Mouse (Mus musculus) skeletal muscle tissue, adult 2 months (tissue): ENCODE data around the gene Bin2.
"Not testable (repeated sequence)": the region's sequence is repeated elsewhere in the genome, so short reads cannot be mapped to it uniquely, and the experiment has no call there.

Experiments used
- DNase-seq: peaks from one replicate; pipeline ENCODE4 v3.0.0-alpha.2; 2012; ENCODE audit warnings: low read depth, low spot score

The Bin2 gene

DNA sequence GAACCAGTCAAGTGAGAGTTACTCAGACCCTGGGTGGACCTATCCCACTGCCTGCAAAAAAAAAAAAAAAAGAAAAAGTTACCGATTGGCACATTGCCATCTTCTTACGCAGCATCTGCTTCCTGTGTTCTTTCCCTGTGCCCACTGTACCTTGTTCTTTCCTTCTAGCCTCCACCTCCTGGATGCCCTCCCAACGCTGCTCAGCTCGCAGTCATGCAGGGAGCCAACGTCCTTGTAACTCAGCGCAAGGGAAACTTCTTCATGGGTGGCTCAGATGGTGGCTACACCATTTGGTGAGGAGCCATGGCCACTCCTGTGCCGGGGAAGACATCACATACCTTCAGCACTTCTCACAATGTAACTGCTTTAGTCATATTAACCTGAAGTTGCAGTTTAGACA lies 50.2 kb downstream of the Bin2 start:
- DNase-seq: no peak

DNA sequence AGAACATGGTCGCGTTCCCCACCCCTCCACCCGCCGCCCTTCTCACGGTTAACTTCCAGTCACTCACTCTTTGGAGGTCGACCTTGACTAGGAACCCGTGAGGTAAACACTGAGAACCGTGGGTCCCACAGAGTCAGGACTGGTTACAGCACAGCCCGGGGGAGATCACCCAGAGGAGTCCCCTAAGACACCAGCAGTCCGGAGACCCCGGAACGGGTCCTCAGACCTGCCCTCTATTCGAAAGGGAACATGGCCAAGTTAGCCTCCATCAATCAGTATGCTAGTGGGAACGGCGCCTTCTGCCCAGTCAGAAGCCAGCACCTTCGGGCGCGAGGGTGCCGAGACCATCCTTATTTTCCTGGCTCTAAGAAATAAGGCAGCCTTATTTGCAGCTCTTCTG lies 53.1 kb downstream of the Bin2 start:
- DNase-seq: no peak

DNA sequence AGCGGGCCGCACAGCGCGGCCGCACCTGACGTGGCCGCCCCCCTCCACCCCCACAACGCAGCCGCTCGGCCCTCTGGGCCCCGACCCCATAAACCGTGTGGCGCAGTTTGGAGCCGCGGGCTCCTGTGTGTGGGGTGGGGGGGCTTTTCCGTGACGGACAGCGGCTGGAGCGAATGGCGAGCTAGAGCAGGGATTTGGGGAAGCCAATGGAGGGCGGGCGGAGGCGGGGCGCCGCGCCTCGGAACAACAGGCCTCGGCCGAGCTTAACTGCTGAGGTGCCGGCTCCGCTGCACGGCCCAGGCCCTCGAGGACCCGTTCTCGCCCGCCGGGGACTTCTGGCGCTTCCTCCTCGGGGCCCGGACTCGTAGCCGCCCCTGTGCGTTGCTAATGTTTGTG lies 53.5 kb downstream of the Bin2 start:
- peak; percentile 93 for DNase-seq

DNA sequence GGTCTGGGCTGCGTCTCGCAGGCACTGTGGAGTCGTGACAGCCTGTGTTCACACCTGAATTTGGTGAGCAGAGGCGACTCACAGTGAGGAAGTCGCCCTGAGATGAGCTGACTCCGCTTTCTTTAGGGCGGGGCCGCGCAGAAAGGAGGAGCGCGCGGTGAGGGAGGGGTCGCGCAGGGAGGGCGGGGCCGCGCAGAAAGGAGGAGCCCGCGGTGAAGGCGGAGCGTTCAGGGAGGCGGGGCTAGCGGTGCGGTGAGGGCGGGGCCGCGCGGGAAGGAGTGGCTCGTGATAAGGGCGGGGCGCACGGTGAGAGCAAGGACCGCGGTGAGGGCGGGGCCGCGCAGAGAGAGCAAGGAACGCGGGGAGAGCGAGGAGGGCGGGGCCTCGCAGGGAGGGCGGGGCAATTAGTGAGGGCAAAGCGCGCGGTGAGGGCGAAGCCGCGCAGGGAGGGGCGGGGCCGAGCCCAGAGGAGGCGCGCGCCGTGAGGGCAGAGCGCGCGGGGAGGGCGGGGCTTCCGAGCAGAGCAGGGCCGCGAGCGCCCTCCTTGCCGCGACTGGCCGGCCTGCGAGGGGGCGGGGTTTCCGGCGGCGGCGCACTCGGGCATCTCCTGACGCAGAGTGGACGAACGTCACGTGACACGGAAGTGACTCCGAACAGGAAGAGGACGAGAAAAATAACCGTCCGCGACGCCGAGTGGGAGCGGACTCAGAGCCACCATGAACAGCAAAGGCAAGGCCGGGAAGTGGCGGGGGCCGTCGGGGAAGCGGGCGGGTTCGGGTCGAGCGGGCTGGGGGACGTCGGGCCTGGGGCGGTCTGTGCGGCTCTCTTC lies 54.1 kb downstream of the Bin2 start, which contains the start of gene Dazap2:
Dazap2 (plus strand) TSS at position 354 of the 829 bp plus-strand sequence.
- DNase-seq: peak; percentile 98

DNA sequence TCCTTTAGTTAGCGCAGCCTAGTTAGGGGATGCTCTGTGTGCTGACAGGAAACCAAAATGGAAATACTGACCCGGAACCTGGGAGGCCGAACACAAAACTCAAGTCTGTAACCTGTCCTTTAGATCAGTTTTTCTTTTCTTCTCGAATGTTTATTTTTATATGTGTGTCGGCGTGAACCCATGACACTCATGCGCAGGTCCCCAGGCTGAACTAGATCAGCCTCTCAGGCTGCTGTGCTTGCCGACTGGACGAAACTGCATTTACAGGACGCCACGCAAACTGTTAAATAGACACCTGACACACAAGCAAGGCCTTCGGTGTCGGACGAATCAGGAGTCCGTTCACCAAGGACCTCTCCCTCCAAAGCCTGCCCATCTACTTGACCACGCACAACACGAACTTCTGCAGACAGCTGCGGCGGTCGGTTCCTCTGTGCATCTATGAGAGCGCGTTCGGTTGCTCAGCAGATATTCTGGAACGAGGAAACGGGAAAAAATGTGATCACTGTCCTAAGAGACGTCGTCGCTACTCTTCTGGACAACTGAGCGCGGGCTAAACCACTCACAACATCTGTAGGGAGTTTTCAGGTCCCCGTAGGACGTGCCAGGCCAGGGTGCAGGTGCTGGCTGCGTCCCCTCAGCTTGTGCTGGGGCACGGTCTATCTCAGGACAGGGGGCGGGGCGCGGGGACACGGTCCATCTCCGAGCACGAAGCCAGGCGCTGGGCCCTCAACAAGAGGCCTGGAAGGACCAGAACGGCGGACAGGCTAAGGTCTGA lies 54.9 kb downstream of the Bin2 start:
- DNase-seq: no peak

DNA sequence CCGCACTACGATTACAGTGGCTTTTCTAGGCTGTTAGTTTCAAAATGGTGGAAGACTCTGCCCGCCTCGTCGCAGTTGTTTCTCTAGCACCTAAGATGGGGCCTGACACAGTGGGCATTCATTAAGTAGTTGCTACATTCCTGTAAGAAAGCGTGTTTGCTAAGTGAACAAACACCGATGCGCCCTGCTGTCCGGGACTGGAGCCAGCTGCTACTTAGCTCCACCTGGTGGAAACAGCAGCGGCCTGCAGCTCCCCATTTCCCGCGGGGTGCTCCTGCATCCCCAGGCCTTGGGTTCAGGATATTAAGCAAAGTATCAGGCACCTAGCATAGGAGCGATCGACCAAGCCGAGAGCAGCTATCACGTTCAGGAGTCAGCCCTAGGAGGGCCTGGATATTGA lies 55.8 kb downstream of the Bin2 start:
- DNase-seq: peak; percentile 68

DNA sequence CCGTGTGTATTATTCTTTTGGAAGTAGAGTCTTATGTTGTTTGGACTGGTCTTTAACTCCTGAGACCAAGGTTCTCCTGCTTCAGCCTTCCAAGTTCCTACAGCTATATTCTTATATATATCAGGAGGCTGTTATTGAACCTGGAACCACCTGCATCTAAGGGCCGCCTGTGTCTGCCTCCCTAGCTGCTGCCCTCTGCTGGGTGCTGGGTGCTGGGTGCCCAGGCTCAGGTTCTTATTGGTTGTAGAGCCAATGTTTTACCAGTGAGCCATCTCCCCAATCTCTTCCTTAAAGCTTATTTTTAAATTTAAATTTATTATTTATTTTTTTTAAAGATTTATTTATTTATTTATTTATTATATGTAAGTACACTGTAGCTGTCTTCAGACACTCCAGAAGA lies 56.9 kb downstream of the Bin2 start:
- DNase-seq: no peak

DNA sequence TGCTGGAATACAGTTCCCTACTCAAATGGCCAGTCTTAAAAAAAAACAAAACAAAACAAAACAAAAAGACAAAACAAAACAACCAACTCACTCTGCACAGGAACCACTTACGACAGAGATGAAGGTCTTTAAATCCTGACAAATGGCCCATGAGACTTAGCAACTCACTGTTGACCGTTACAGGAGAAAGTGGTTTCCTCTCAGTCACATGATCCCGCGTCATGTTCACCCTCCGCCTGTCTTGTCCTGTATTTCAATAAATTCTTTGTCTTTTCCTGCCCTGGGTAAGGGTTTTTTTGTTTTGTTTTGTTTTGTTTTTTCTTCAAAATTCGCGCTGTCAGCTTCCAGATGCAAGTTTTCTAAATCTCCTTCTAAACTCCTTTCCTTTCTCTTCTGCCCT lies 57.4 kb downstream of the Bin2 start:
- DNase-seq: no peak

DNA sequence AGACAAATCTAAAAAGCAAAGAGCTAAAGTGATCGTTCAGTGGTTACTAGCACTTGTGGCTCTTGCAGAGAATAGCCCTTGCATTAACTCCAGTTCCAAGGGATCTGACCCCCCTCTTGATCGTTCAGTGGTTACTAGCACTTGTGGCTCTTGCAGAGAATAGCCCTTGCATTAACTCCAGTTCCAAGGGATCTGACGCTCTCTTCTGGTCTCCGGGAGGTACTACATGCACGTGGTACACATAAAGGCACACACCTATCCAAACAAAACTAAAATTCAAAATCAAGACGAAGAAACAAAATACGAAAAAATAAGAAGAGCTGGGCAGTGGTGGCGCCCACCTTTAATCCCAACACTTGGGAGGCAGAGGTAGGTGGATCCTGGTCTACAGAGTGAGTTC lies 62.7 kb downstream of the Bin2 start:
- not testable (repeated sequence) for DNase-seq

DNA sequence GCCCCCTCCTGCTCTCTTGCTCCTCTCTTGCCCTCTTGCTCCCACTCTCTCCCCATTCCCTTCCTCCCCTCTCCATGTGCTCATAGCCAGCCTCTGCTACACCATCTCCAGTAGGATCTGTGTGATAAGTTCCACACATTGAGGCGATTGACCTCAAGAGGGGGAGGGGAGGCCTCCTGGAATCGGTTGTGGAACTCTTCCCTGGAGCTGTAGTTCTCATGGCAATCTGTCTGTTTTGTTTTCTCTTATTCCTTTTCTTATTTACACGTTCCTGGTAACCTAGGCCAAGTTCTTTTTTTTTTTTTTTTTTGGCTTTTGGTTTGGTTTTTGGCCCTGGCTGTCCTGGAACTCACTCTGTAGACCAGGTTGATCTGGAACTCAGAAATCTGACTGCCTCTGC lies 67.7 kb downstream of the Bin2 start:
- DNase-seq: no peak

DNA sequence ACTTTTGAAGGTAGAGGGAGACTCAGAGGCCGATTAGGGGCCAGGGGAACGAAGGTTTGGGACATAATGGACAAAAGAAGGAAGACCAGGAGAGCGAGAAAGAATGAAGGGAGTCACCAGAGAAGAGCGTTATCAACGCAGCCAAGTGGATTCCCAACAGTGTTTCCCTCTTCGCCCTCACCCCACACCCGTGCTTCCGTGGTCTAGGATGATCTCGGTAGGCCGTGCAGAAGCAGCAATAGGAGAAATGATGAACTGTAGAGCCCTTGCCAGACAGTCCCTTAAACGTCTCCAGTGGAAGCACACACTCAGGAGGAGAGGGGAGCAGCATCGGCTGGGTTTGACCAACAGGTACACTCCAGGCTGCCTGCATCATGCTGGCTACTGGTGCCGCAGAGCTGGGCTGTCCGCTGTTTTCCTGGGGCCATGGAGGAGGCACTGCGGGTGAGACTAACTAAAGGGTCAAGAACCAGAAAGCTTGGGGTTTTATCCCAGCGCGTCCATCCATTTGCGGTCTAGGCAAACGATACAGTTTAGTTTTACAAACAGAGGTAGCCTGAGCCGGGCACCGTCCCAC lies 68.6 kb downstream of the Bin2 start:
- no peak for DNase-seq

DNA sequence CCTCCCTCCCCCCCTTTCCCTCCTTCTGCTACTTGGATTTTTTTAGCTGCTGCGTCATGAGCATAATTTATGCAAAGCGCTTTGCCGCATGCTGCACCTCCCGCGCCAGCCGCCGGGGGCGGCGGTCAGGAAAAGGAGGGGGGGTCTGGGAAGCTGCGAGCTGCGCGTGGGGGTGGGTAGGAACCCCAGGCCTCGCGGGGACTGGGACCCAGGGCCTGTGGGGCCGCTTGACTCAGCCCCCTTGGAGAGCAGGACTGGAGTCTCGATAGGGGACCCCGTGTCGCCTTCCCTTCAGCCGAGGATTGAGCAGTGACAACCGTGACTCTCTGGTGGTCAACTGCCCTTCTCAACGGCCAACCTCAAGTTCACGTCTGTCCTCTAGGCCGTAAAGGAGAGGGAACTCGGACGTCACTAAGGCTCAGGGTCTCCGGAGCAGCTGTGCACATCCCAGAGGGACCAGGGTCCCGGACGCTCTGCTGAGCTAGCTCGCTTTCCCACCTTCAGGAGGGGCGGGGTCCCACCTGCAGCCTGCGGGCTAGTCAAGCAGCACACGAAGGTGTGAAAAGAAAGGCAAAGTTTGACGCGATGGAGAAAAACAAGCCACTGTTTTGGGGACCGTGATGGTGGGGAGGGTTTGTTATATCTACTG lies 69.2 kb downstream of the Bin2 start:
- DNase-seq: peak; percentile 75

DNA sequence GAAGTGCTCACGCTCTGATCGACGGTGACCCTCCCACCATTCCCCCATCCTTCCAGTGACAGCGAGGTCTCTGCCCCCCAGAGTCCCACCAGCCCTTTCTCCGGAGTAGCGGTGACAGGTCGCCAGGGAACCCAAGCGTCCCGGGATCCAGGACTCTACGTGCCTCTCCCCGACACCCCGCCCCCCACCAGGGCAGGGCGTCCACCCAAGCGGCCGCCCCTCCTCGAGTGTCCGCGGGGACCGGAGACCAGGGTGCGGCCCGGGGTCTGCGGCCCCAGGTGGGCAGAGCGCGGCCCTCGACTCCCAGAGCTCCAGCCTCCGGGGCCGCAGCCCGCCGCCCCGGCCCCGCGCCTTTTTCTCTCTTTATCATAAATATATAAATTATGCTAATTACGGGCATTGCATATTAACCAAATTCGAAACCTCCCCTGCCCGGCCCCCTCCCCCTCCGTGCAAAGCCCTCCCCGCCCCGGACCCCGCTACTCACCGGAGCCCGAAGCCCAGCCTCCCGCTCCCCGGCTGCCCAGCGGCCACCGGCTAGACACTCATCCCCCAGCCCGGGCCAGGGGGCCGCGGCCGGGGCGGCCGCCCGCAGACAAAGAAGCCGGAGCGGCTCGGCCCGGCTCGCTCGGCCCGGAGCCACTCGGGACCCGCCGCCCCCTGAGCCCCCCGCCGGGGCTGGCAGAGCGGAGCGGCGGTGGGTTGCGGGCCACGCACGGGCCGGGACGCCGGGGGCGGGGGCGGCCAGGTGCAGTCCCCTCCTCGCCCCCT lies 69.9 kb downstream of the Bin2 start, which contains the start of gene Pou6f1:
Pou6f1 (minus strand) TSS at position 709 of the 771 bp plus-strand sequence.
- no peak for DNase-seq

DNA sequence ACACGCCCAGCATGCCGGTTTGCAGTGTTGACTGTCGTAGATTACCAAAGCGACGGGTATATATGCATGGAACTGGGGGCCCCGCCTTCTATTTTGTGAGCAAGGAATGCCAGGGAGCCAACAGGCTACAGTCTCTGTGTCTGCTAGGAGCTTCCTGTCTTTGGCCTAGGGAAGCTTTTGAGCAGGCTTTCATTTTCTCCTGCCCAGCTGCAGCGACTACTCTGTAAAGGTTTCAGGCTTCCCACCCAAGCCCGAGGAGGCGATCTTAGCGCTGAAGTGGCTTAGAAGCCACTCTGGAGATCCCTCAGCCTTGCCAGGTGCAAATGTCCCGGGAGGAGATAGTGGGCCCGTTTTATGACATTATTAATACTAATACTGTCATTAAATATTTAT lies 70.5 kb downstream of the Bin2 start:
- DNase-seq: no peak

DNA sequence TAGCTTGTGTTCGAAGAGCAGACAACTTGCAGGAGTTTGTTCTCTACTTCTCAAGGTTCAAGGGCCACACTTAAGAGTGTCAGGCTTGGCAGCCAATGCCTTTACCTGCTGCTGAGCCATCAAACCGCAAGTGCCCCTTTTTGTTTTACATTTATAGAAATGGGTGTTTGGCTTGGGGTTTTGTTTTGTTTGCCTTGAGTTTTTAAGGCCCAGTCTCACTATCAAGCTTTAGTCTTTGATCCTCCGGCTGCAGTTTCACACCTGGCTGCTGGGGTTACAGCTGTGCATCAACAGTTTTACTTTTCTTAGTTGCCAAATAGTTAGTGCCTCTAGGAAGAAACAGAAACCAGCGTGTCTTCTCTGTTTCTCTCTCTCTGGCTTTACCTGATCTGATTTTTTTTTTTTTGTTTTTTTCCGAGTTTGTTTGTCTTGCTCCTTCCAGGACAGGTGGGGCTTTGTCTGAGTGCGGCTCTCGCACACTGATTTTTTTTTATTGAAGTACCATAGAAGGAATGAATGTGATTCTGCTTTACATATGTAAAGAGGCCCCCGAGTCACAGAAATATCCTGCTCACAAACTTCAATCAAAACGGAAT lies 71.0 kb downstream of the Bin2 start:
- no peak for DNase-seq

DNA sequence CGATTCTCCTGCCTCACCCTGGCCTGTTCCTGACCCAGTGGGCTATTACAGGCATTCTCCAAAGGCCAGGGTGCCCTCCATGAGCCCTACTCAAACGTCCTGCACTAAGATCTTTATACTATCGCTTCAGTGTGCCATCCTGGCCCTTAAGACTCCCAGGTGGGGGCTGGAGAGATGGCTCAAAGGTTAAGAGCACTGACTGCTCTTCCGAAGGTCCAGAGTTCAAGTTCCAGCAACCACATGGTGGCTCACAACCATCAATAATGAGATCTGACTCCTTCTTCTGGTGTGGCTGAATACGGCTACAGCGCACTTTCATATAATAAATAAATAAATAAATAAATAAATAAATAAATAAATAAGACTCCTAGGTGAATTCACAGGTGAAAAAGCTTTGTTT lies 76.5 kb downstream of the Bin2 start:
- no peak for DNase-seq
